Mouse (Mus musculus): ENCODE measurements around the gene Ncf1. TPM values are rescaled to one million over a fixed set of nuclear protein-coding genes. Genes with fewer than 3 reads are reported as not detected.
A peak's percentile ranks its signal among the peaks of the same experiment; 100 is the strongest.

Gene Ncf1
- polyA plus RNA-seq, 1 experiment, result 18.9 TPM

DNA sequence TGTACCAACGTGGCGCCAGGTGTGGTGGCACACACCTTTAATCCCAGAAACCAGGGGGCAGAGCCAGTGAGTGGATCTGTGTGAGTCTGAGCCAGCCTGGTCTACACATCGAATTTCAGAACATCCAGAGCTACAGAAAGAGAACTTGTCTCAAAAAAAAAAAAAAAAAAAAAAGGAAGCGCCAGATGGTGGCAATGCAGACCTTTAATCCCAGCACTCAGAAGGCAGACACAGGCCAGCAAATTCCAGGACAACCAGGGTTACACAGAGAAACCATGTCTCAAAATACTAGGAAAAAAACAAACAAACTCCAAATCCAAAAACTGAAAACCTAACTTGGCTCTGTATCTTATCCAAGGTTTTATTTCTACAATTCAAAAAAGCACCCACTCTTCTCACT lies 41.1 kb upstream of the Ncf1 start:
- Histone ChIP-seq H3K36me3 (ENCODE audit: control insufficient read depth, insufficient read depth, low read length) (peaks cover 54% of the 10 kb centered on the region), H3K4me1 (ENCODE audit: control insufficient read depth, insufficient read depth, insufficient read length, low read length) (peaks cover 3% of the 10 kb centered on the region), H3K4me3 (ENCODE audit: low read depth, low read length) (no peak overlapping the region), H3K27ac (ENCODE audit: insufficient read depth, low read depth, low read length) (peak overlapping the region; percentile 69), H3K27me3 (ENCODE audit: control insufficient read depth, insufficient read depth, low read length) (no peaks in the 10 kb centered on the region)
- TF ChIP-seq POLR2A (IDR thresholded peaks at IDR 0.05; ENCODE audit: low read depth, low read length), result no peak
- no peak for TF ChIP-seq CTCF (IDR thresholded peaks at IDR 0.05; ENCODE audit: extremely low read depth, insufficient read length, insufficient replicate concordance, low read depth, low read length)
- WGBS, result 74% methylated on average over 4 of the region's 4 CpGs

DNA sequence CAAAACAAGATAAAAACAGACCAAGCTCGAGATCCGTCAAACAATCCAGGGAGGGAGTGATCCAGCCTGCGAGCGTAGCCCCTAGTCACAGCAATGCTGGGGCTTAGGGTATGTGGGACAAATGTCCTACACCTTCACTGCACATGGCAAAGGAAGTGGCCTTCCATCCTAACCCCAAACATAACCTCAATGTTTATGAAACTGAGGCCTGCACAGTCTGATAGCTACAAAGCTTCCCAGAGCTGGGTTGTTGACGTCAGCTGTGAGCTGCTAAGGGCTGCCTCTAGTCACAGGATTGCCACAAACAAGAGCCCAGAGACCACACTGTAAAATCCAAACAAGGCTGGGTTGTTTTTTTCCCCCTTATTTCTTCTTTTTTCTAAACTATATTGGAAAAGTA lies 40.3 kb upstream of the Ncf1 start:
- TF ChIP-seq POLR2A (IDR thresholded peaks at IDR 0.05; ENCODE audit: low read depth, low read length) (no peak), CTCF (IDR thresholded peaks at IDR 0.05; ENCODE audit: extremely low read depth, insufficient read length, insufficient replicate concordance, low read depth, low read length) (no peak)
- Histone ChIP-seq H3K36me3 (ENCODE audit: control insufficient read depth, insufficient read depth, low read length) (peaks cover 57% of the 10 kb centered on the region), H3K4me1 (ENCODE audit: control insufficient read depth, insufficient read depth, insufficient read length, low read length) (peaks cover 3% of the 10 kb centered on the region; the same call in 1 of the 2 replicates), H3K27ac (ENCODE audit: insufficient read depth, low read depth, low read length) (peak overlapping the region; percentile 69), H3K27me3 (ENCODE audit: control insufficient read depth, insufficient read depth, low read length) (no peaks in the 10 kb centered on the region), H3K4me3 (ENCODE audit: low read depth, low read length) (no peak overlapping the region)
- 63% methylated on average over 5 of the region's 5 CpGs for WGBS

DNA sequence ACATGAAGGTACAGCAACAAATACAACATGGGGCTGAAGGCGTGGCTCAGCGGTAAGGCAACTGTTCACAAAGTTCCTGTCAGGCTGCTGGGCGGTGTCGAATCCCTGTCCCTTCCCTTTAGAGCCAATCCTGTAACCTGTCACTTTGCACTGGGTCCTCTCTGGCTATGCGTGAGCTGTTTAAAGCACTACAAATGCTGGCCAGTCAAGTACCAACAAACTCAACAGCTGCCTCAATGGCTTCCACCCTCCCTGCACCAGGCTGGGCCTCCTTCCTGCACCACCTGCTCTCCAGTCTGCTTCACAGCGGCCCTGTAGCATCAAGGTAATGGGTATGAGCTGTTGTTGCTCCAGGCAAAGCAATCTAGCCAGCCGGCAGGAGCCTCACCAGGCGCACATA lies 39.3 kb upstream of the Ncf1 start:
- H3K36me3 ChIP-seq (ENCODE audit: control insufficient read depth, insufficient read depth, low read length), result peaks cover 59% of the 10 kb centered on the region
- no peak for TF ChIP-seq CTCF (IDR thresholded peaks at IDR 0.05; ENCODE audit: extremely low read depth, insufficient read length, insufficient replicate concordance, low read depth, low read length)
- no peak for TF ChIP-seq POLR2A (IDR thresholded peaks at IDR 0.05; ENCODE audit: low read depth, low read length)
- H3K4me3 ChIP-seq (ENCODE audit: low read depth, low read length), result no peak overlapping the region
- peak overlapping the region; percentile 69 for H3K27ac ChIP-seq (ENCODE audit: insufficient read depth, low read depth, low read length)
- H3K27me3 ChIP-seq (ENCODE audit: control insufficient read depth, insufficient read depth, low read length), result no peaks in the 10 kb centered on the region
- 88% methylated on average over 8 of the region's 8 CpGs for WGBS
- H3K4me1 ChIP-seq (ENCODE audit: control insufficient read depth, insufficient read depth, insufficient read length, low read length), result peaks cover 3% of the 10 kb centered on the region; the same call in 1 of the 2 replicates

DNA sequence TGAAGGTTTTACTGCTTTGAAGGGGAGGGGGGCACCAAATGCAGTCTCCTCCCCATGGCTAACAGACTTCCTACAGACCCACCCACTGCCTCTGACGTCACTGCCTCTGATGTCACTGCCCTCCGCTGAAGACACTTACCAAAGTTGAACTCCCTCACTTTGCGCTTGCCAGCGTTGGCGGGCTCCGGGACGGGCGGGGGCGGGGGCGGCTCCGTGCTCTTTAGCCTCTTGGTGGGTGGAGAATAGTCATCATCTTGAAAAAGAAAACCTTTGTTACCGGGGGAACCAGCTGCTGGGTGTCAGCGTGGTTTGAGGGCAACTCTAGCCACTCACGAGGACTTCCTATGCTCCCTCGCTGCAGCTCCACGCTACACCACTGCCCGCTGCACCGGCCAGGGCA lies 37.0 kb upstream of the Ncf1 start:
- Histone ChIP-seq H3K27me3 (ENCODE audit: control insufficient read depth, insufficient read depth, low read length) (no peaks in the 10 kb centered on the region), H3K27ac (ENCODE audit: insufficient read depth, low read depth, low read length) (no peak overlapping the region), H3K4me3 (ENCODE audit: low read depth, low read length) (no peak overlapping the region), H3K4me1 (ENCODE audit: control insufficient read depth, insufficient read depth, insufficient read length, low read length) (peaks cover 3% of the 10 kb centered on the region; the same call in 1 of the 2 replicates), H3K36me3 (ENCODE audit: control insufficient read depth, insufficient read depth, low read length) (peaks cover 60% of the 10 kb centered on the region)
- WGBS, result 85% methylated on average over 18 of the region's 18 CpGs
- TF ChIP-seq CTCF (IDR thresholded peaks at IDR 0.05; ENCODE audit: extremely low read depth, insufficient read length, insufficient replicate concordance, low read depth, low read length), result no peak
- no peak for TF ChIP-seq POLR2A (IDR thresholded peaks at IDR 0.05; ENCODE audit: low read depth, low read length)

DNA sequence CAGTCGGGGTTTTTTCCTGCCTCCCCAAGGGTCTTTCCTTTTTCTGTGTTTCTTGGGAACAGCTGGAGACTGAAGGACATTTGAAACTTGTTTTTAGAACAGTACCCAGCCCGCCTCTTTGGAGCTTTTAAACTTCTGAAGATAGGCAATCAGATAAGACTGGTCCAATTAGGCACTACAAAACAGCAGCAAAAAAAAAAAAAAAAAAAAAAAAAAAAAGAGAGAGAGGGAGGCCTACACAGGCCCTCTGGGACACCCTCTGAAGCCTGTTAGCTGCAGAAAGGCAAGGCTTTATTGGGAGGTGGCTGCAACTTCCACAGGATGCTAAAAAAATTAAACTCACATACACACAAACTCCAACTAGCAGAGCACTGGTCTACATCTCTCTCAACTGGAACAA lies 36.5 kb upstream of the Ncf1 start:
- H3K27me3 ChIP-seq (ENCODE audit: control insufficient read depth, insufficient read depth, low read length), result no peaks in the 10 kb centered on the region
- no peak for TF ChIP-seq POLR2A (IDR thresholded peaks at IDR 0.05; ENCODE audit: low read depth, low read length)
- no peak for TF ChIP-seq CTCF (IDR thresholded peaks at IDR 0.05; ENCODE audit: extremely low read depth, insufficient read length, insufficient replicate concordance, low read depth, low read length)
- no peak overlapping the region for H3K4me3 ChIP-seq (ENCODE audit: low read depth, low read length)
- H3K27ac ChIP-seq (ENCODE audit: insufficient read depth, low read depth, low read length), result no peak overlapping the region
- 81% methylated on average over 2 of the region's 2 CpGs for WGBS
- peaks cover 3% of the 10 kb centered on the region; the same call in 1 of the 2 replicates for H3K4me1 ChIP-seq (ENCODE audit: control insufficient read depth, insufficient read depth, insufficient read length, low read length)
- peaks cover 61% of the 10 kb centered on the region for H3K36me3 ChIP-seq (ENCODE audit: control insufficient read depth, insufficient read depth, low read length)

DNA sequence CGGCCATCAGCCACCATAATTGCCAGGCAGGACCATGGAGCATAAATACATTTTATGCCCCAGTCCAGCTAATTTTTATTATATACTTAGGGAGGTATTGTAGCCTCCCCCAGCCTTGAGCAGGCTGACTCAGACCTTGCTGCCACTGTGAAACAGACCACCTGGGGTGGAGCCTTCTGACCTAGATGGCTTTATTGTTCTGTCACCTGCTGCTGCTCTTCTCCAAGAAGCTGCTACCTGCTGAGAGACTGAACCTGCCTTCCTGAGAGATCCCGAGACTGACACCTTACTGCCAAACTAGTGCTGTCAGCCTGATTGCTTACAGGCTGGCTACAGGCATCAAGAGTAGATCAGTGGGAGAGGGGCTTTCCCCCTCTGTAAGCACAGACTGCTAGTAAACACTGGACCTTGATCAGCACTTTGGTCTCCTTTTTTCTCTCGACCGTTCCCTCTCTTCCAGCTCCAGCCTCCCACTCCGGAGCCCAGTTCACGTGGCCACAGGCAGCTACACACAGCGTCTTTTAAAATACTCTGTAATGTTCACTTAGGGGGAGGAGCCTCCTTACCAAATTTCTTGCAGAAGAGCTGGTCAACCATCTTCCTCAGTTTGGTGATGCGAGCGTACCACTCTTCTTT lies 30.7 kb upstream of the Ncf1 start:
- Histone ChIP-seq H3K27me3 (ENCODE audit: control insufficient read depth, insufficient read depth, low read length) (no peaks in the 10 kb centered on the region), H3K4me1 (ENCODE audit: control insufficient read depth, insufficient read depth, insufficient read length, low read length) (no peaks in the 10 kb centered on the region), H3K4me3 (ENCODE audit: low read depth, low read length) (no peak overlapping the region), H3K36me3 (ENCODE audit: control insufficient read depth, insufficient read depth, low read length) (peaks cover 70% of the 10 kb centered on the region), H3K27ac (ENCODE audit: insufficient read depth, low read depth, low read length) (no peak overlapping the region)
- WGBS, result 94% methylated on average over 9 of the region's 9 CpGs
- TF ChIP-seq POLR2A (IDR thresholded peaks at IDR 0.05; ENCODE audit: low read depth, low read length) (no peak), CTCF (IDR thresholded peaks at IDR 0.05; ENCODE audit: extremely low read depth, insufficient read length, insufficient replicate concordance, low read depth, low read length) (no peak)

DNA sequence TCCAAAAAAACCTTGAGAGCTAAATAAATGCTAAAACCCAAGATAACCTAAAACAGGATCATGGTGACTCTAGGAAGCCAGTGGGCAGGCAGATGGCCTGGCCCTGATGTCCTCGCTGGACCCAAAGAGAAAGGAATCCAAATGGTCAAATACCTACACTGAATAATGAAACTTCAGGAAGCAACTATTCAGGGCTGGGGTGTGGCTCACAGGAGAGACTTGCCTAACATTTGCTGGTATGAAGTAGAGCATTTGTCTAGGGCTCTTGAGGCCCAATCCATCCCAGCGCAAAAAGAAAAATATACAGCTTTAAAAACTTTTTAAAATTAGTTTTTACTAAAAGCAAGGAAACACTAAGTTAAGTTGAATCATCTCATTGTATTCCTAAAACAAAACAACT lies 29.5 kb upstream of the Ncf1 start:
- no peak overlapping the region for H3K4me3 ChIP-seq (ENCODE audit: low read depth, low read length)
- no peak for TF ChIP-seq CTCF (IDR thresholded peaks at IDR 0.05; ENCODE audit: extremely low read depth, insufficient read length, insufficient replicate concordance, low read depth, low read length)
- no peak for TF ChIP-seq POLR2A (IDR thresholded peaks at IDR 0.05; ENCODE audit: low read depth, low read length)
- H3K27ac ChIP-seq (ENCODE audit: insufficient read depth, low read depth, low read length), result no peak overlapping the region
- H3K36me3 ChIP-seq (ENCODE audit: control insufficient read depth, insufficient read depth, low read length), result peaks cover 69% of the 10 kb centered on the region
- 92% methylated on average over 2 of the region's 2 CpGs for WGBS
- no peaks in the 10 kb centered on the region for H3K4me1 ChIP-seq (ENCODE audit: control insufficient read depth, insufficient read depth, insufficient read length, low read length)
- no peaks in the 10 kb centered on the region for H3K27me3 ChIP-seq (ENCODE audit: control insufficient read depth, insufficient read depth, low read length)

All from small intestine, adult 2 months (tissue).